Mouse (Mus musculus): ENCODE measurements around the gene Gm36864. TPM values are rescaled to one million over a fixed set of nuclear protein-coding genes. Genes with fewer than 3 reads are reported as not detected.
A peak's percentile ranks its signal among the peaks of the same experiment; 100 is the strongest.

Gm36864 gene
- total RNA-seq, 2 experiments from 2014 or later = not detected

- DNase-seq (ENCODE audit: low spot score in 2 of 2) = no peak
Measured at GRCm38 (mm10) chr7:44254930-44255329, 19.0 kb downstream of the Gm36864 start.

DNA sequence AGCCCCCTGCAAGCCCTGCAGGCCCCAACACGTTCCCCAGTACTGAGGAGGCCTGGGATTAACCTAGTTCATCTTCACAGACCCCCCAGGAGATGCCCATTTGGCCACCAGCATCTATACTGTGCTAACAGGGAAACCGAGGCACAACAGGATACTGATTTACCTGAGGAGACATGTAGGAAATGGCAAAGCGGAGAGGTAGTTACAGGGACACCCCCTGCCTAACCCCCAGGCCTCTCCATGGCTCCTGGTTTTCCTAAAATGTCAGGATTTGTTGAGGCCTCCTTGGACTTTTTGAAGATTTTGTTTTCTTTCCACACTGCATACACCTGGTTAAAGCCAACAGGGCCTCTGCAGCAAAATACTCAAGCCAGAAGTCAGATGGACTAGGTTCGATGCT is 21.3 kb downstream of the Gm36864 start, which contains the start of gene Acp4:
Gene Acp4, minus strand, starts transcription at position 101 of the 400 bp plus-strand sequence.
- no peak for DNase-seq (ENCODE audit: low spot score in 2 of 2)

- DNase-seq (ENCODE audit: low spot score in 2 of 2) = no peak
Measured at GRCm38 (mm10) chr7:44260410-44260809, 24.4 kb downstream of the Gm36864 start.

DNA sequence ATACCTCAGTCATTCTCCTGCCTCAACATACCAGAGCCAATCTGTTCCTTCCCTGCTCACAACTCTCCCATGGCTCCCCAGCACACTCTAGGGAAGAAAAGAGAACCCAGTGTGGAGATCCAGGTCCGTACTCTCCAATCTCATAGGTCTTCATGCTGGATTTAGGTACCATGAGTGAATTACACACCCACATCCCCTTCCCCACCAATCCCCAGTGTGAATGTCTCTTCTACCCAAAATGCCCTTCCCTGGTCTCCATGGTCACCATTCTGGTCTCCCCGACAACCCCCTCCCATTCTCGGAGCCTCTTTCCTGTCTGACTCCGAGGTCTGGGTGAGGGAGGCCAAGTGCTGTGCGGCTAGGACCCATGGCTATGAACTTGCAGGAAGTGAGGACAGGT is 25.2 kb downstream of the Gm36864 start, which contains the start of gene Gm15517:
Gene Gm15517, plus strand, starts transcription at position 301 of the 400 bp plus-strand sequence.
- DNase-seq (ENCODE audit: low spot score in 2 of 2) = no peak

- peak; percentile 93 to 95 for DNase-seq (ENCODE audit: low spot score in 2 of 2)
Measured at GRCm38 (mm10) chr7:44262791-44263643, 27.0 kb downstream of the Gm36864 start.

DNA sequence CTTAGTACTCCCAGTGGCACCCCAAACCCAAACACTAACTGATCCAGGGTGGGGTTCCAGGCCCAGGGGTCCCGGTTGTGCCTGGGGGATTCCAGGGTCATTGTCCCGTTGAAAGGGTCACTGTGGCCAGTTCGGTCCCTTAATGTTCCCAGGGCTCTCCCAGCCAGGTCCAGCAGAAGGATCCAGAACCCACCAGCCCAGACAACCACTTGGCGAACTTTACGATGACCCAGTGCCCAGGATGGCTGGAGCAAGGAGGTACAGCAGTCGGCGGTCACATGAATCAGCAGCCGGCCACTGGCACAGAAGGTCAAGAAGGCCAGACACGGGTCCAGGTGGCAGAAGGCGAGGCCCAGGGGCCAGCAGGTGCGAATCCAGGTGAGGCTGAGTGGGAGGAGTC is 32.1 kb downstream of the Gm36864 start:
- DNase-seq (ENCODE audit: low spot score in 2 of 2) = no peak

GRCm38 (mm10) chr7:44269397-44269796 is 33.4 kb downstream of the Gm36864 start:
- DNase-seq (ENCODE audit: low spot score in 2 of 2) = no peak

- DNase-seq (ENCODE audit: low spot score in 2 of 2) = no peak
Measured at GRCm38 (mm10) chr7:44271309-44271708, 35.3 kb downstream of the Gm36864 start.

DNA sequence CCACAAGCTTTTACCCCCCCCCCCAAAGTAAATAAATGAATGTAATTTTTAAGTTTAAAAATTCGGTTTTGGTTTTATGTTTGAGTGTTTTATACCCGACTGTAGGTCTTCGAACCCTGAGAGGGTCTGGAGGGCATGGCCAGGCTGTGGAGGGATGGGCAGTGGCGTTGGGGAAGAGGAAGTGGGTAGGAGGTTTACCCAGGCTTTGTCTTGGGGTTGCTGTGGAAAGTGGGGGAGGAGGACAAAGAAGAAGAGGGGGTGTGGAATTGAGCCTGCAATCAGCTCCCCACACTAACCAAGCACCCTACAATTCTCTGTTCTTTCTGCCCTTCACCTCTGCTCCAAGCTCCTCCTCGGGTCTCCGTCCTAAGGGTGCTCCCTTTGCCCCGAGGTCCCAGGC is 36.6 kb downstream of the Gm36864 start:
- DNase-seq (ENCODE audit: low spot score in 2 of 2) = no peak

DNA sequence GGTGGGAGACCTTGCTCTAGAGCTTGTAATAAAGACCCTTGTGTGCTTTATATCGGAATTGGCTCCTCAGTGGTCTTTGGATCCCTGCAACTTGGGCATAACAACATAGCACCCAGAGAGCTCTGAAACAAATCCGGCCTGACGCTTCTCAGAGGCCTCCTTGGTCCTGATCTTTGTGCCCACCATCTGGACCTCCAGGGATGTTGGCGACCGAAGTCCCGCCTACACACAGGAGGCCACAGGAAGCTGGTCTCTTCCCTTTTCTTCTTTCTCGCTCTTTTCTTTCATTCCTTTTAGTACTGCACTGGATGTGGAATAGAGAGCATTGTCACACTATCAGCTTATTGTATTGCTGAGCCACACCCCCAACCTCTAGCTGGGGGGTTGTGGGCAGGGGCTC is 37.5 kb downstream of the Gm36864 start:
- no peak for DNase-seq (ENCODE audit: low spot score in 2 of 2)

GRCm38 (mm10) chr7:44274096-44274495 is 38.1 kb downstream of the Gm36864 start:
- no peak for DNase-seq (ENCODE audit: low spot score in 2 of 2)

DNA sequence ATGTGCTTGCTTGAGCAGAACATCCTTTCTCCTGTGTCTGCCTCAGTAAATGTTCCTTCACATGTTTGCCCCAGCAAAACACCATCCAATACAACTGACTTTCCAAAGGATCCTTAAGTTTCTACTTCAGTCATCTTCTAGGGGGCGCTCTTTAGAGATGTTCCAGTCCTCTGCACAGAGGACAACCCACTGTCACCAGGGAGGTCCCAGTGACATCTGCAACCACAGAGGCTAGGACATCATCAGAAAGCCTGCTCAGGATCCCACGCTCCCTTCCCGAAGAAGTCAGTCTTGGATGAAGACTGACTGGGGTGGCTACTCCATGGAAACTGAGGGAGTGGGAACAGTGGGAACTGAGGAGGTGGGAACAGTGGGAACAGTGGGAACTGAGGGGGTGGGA is 39.6 kb downstream of the Gm36864 start:
- no peak for DNase-seq (ENCODE audit: low spot score in 2 of 2)

DNA sequence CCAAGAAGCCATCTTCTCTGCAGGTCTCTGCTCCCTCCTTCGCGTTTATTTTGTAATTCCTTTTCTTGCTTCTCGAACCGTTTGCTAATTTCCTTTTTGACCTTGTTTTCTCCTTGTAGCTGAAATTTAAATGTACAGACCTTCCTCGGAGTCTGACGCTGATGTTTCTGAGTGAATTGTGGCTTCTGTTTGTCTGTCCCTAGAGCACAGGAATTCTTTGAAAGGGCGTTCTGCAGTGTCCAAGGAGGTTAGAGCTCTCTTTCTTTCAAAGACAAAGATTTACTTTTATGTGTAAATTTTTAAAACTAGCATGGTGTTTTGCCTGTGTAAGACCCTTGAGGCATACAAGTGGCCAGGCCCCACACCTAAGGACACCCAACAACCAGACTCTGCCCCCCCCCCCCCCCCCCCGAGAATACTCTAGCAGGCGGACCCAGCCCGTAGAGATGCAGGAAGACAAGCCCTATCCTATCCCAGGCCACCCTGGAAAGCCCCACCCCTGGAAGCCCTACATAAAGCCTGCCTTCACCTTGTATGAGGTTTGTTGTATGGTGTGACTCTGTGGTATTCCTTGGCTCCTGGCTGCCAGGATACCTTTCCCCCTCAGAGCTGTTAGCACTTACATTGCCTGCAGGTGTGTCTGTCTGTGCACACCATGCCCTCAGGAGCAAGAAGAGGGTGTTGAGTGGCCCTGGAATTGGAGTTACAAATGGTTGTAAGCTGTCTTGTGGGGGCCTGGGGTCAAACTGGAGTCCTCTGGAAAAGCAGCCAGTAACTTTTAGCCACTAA is 40.7 kb downstream of the Gm36864 start:
- no peak for DNase-seq (ENCODE audit: low spot score in 2 of 2)

DNA sequence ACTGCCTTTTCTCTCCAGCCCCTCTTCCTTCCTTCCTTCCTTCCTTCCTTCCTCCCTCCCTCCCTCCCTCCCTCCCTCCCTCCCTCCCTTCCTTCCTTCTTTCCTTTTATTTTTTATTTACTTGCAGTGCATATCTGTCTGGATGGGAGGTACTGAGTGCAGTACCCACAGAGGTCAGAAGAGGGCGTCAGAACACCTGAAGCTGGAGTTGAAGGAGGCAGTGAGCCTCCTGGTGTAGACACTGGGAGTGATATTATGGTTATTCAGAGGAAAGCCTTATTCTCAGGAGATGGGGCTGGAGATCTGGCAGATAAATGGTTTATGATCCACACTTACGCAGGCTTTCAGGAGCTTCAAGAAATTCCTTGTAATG is 41.3 kb downstream of the Gm36864 start:
- DNase-seq (ENCODE audit: low spot score in 2 of 2) = no peak

DNA sequence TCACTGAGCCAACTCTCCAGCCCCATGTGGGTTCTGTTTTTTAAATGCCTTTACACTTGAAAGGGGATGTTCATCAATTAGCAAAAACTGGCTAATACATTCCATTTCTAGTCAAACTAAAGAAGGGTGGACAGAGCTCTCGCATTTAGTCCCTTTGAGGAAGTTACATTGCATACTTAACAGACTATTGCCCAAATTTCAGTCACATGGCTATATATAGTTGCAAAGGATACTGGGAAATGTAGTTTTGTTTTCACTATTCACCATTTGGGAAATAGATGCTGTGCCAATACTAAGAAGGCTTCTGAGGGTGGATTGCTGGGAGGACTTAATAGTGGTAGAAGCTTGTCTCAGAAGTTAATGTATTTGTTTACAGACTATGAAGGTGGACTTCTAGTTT is 45.0 kb downstream of the Gm36864 start:
- no peak for DNase-seq (ENCODE audit: low spot score in 2 of 2)

GRCm38 (mm10) chr7:44281586-44281985 is 45.6 kb downstream of the Gm36864 start:
- DNase-seq (ENCODE audit: low spot score in 2 of 2) = no peak

GRCm38 (mm10) chr7:44287760-44288159 is 51.8 kb downstream of the Gm36864 start:
- no peak for DNase-seq (ENCODE audit: low spot score in 2 of 2)

DNA sequence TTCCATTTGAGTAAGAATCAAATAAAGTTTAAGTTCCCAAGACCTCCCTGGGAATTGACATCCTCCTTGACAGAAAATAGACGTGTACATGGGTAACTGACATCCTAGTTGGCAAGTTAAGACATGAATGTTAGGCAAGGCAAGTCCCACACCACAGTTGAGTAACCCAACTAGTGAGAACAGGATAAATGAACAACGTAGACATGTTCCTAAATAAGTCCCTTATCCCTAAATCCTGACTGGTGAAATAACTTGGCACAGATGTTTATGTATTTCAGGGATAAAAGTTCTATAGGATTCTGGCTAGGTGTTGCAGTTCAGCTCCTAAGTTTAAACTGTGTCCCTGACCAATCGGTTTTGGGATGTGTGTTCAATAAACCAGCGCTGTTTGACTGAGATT is 55.0 kb downstream of the Gm36864 start:
- no peak for DNase-seq (ENCODE audit: low spot score in 2 of 2)

GRCm38 (mm10) chr7:44291418-44291817 is 55.4 kb downstream of the Gm36864 start:
- no peak for DNase-seq (ENCODE audit: low spot score in 2 of 2)

Data from adrenal gland, adult 18-20 months (tissue).